Mouse (Mus musculus) liver, embryonic 14.5 days (tissue): ENCODE measurements around the gene Itga10.

ENCODE experiments used
- CTCF ChIP-seq: IDR thresholded peaks from 2 replicates; pipeline ENCODE4 v1.5.1; 2016; ENCODE audit warnings: antibody characterized with exemption, low read depth, control low read depth
- EP300 ChIP-seq: IDR thresholded peaks from 2 replicates; pipeline ENCODE4 v1.6.1; 2016; ENCODE audit warnings: antibody characterized with exemption, low read depth

- TF ChIP-seq CTCF, result no peak
- no peak for TF ChIP-seq EP300
Measured at GRCm38 (mm10) chr3:96693579-96693978, 48.2 kb downstream of the Itga10 start.
